Mouse (Mus musculus) ES-Bruce4 (cell line): ENCODE results near the gene Hrh1.

ENCODE experiments used
- CTCF ChIP-seq: IDR thresholded peaks from one replicate; pipeline ENCODE4 v1.8.1; 2011; ENCODE audit warnings: low read depth, low read length
- POLR2A ChIP-seq: IDR thresholded peaks from one replicate; pipeline ENCODE4 v1.8.1; 2011; ENCODE audit warnings: low read length; ENCODE audit not compliant: insufficient read depth

- TF ChIP-seq POLR2A (no peak), CTCF (no peak)
These were observed 43.1 kb upstream of the Hrh1 start for GRCm38 (mm10) chr6:114354635-114355034.
